Mouse (Mus musculus): ENCODE results near the gene 2610028H24Rik. TPM values are rescaled to one million over a fixed set of nuclear protein-coding genes. Genes with fewer than 3 reads are reported as not detected.

Gene 2610028H24Rik
- polyA plus RNA-seq, 1 experiment from 2014 or later = not detected

GRCm38 (mm10) chr10:76504271-76504943 is 55.5 kb downstream of the 2610028H24Rik start:
- 89% methylated on average over 11 of the region's 11 CpGs for WGBS
- Histone ChIP-seq H3K27ac (ENCODE audit: low read depth, low read length) (no peak overlapping the region), H3K4me2 (replicated peaks; ENCODE audit: low read depth, low read length) (no peak overlapping the region), H3K36me3 (ENCODE audit: control insufficient read depth, insufficient read depth, low read length) (peaks cover 10% of the 10 kb centered on the region), H3K4me1 (replicated peaks; ENCODE audit: control insufficient read depth, insufficient read depth, low read length) (no peaks in the 10 kb centered on the region), H3K4me3 (ENCODE audit: low read depth, low read length) (no peak overlapping the region), H3K27me3 (ENCODE audit: control insufficient read depth, insufficient read depth, low read length) (no peaks in the 10 kb centered on the region), H3K9ac (ENCODE audit: low read depth, low read length) (no peak overlapping the region), H3K9me3 (ENCODE audit: control insufficient read depth, low read length) (no peaks in the 10 kb centered on the region)
- DNase-seq (ENCODE audit: low spot score) (no peak), ATAC-seq (ENCODE audit: low FRiP score) (no peak)

- Histone ChIP-seq H3K27me3 (ENCODE audit: control insufficient read depth, insufficient read depth, low read length) (no peaks in the 10 kb centered on the region), H3K27ac (ENCODE audit: low read depth, low read length) (no peak overlapping the region), H3K4me2 (replicated peaks; ENCODE audit: low read depth, low read length) (no peak overlapping the region), H3K4me3 (ENCODE audit: low read depth, low read length) (no peak overlapping the region), H3K9ac (ENCODE audit: low read depth, low read length) (no peak overlapping the region), H3K4me1 (replicated peaks; ENCODE audit: control insufficient read depth, insufficient read depth, low read length) (no peaks in the 10 kb centered on the region), H3K9me3 (ENCODE audit: control insufficient read depth, low read length) (no peaks in the 10 kb centered on the region), H3K36me3 (ENCODE audit: control insufficient read depth, insufficient read depth, low read length) (peaks cover 8% of the 10 kb centered on the region)
- DNase-seq (ENCODE audit: low spot score) (no peak), ATAC-seq (ENCODE audit: low FRiP score) (no peak)
- 91% methylated on average over 7 of the region's 7 CpGs for WGBS
Observed at GRCm38 (mm10) chr10:76505865-76506264, 57.0 kb downstream of the 2610028H24Rik start.

Other genes starting within 250 kb of the 2610028H24Rik start
- 113 TPM in 2 replicates for gene Prmt2, start 211.2 kb upstream of the 2610028H24Rik start, polyA plus RNA-seq (2014; fragmentation: Nextera tagmentation; extraction: Ambion mirVana)
- gene S100b, start 195.2 kb upstream of the 2610028H24Rik start, polyA plus RNA-seq (2014; fragmentation: Nextera tagmentation; extraction: Ambion mirVana) = 0.42 and 0.45 TPM in 2 replicates
- gene Dip2a, start 103.8 kb upstream of the 2610028H24Rik start, polyA plus RNA-seq (2014; fragmentation: Nextera tagmentation; extraction: Ambion mirVana) = 4.1 and 7.1 TPM in 2 replicates
- gene AC141477.1, start 8.6 kb upstream of the 2610028H24Rik start, polyA plus RNA-seq (2014; fragmentation: Nextera tagmentation; extraction: Ambion mirVana) = not detected in 2 replicates
- 16.5 TPM in 2 replicates for gene Pcnt, start 6.3 kb upstream of the 2610028H24Rik start, polyA plus RNA-seq (2014; fragmentation: Nextera tagmentation; extraction: Ambion mirVana)
- gene Mcm3ap, start 19.8 kb downstream of the 2610028H24Rik start, polyA plus RNA-seq (2014; fragmentation: Nextera tagmentation; extraction: Ambion mirVana) = 66.8 and 67.5 TPM in 2 replicates
- 5.3 and 5.8 TPM in 2 replicates for gene Ybey, start 20.0 kb downstream of the 2610028H24Rik start, polyA plus RNA-seq (2014; fragmentation: Nextera tagmentation; extraction: Ambion mirVana)
- 45.1 and 56.4 TPM in 2 replicates for gene Lss, start 82.5 kb downstream of the 2610028H24Rik start, polyA plus RNA-seq (2014; fragmentation: Nextera tagmentation; extraction: Ambion mirVana)
- 0.22 TPM in 1 of 2 replicates, not detected in the other for gene Spatc1l, start 113.2 kb downstream of the 2610028H24Rik start, polyA plus RNA-seq (2014; fragmentation: Nextera tagmentation; extraction: Ambion mirVana)
- not detected in 2 replicates for gene Ftcd, start 126.6 kb downstream of the 2610028H24Rik start, polyA plus RNA-seq (2014; fragmentation: Nextera tagmentation; extraction: Ambion mirVana)
- 12.6 and 13.3 TPM in 2 replicates for gene Col6a2, start 174.5 kb downstream of the 2610028H24Rik start, polyA plus RNA-seq (2014; fragmentation: Nextera tagmentation; extraction: Ambion mirVana)

Data from hindbrain, embryonic 11.5 days (tissue).